Mouse (Mus musculus) embryonic facial prominence, embryonic 11.5 days (tissue): Measurements from ENCODE around the gene Crim1. TPM values are rescaled to one million over a fixed set of nuclear protein-coding genes. Genes with fewer than 3 reads are reported as not detected.
A peak's percentile ranks its signal among the peaks of the same experiment; 100 is the strongest.

Experiments
- ATAC-seq: fragments of 200-750 bp; cut with Nextera tagmentation; replicated peaks from 2 replicates; pipeline ENCODE4 v1.8.0; 2017; ENCODE audit warnings: low read depth; ENCODE audit not compliant: insufficient number of reproducible peaks, low FRiP score, low TSS enrichment
- DNase-seq: peaks from one replicate; pipeline ENCODE4 v3.0.0-alpha.2; 2015; ENCODE audit warnings: low spot score
- H3K27ac ChIP-seq: fragments of 300-500 bp; sonication (generic); replicated peaks from 2 replicates; pipeline ENCODE4 v1.5.1; 2014; ENCODE audit warnings: mild to moderate bottlenecking, low read depth, low read length, control low read depth
- H3K27me3 ChIP-seq: fragments of 300-500 bp; sonication (generic); 2 replicates; pipeline ENCODE4 v1.6.1; 2014; ENCODE audit warnings: mild to moderate bottlenecking, low read length, moderate library complexity, mixed read lengths; ENCODE audit not compliant: control insufficient read depth, insufficient read depth
- H3K36me3 ChIP-seq: fragments of 300-500 bp; sonication (generic); replicated peaks from 2 replicates; pipeline ENCODE4 v1.6.1; 2014; ENCODE audit warnings: low read depth, mild to moderate bottlenecking, low read length, moderate library complexity, mixed read lengths; ENCODE audit not compliant: control insufficient read depth, insufficient read depth
- H3K4me1 ChIP-seq: fragments of 300-500 bp; sonication (generic); 2 replicates; pipeline ENCODE4 v1.6.1; 2014; ENCODE audit warnings: low read length, mixed read lengths; ENCODE audit not compliant: control insufficient read depth, insufficient read depth
- H3K4me2 ChIP-seq: fragments of 300-500 bp; sonication (generic); 2 replicates; pipeline ENCODE4 v1.6.1; 2014; ENCODE audit warnings: low read depth, mild to moderate bottlenecking, control low read depth, low read length, moderate library complexity
- H3K4me3 ChIP-seq: fragments of 300-500 bp; sonication (generic); 2 replicates; pipeline ENCODE4 v1.5.1; 2014; ENCODE audit warnings: low read depth, low read length, control low read depth
- H3K9ac ChIP-seq: fragments of 300-500 bp; sonication (generic); replicated peaks from 2 replicates; pipeline ENCODE4 v1.6.1; 2014; ENCODE audit warnings: mild to moderate bottlenecking, control low read depth, low read length
- H3K9me3 ChIP-seq: fragments of 300-500 bp; sonication (generic); replicated peaks from 2 replicates; pipeline ENCODE4 v1.6.1; 2016; ENCODE audit warnings: mild to moderate bottlenecking, low read length, inconsistent platforms, mixed read lengths; ENCODE audit not compliant: control insufficient read depth
- WGBS: fragments of 180-500 bp; shearing (Covaris S2); extraction: QIAGEN DNeasy Blood & Tissue Kit; methylation state at CpG from one replicate; pipeline ENCODE4 v1.1.7; 2014; 5-methylcytosine and 5-hydroxymethylcytosine counted together
- polyA plus RNA-seq: library from polyadenylated mRNA; unstranded; fragments of >200 nt; fragmentation: Nextera tagmentation; extraction: Ambion mirVana; gene quantifications from 2 replicates; pipeline ENCODE4 v1.2.1, GENCODE M21; 2014

Crim1 gene
- polyA plus RNA-seq, 1 experiment from 2014 or later, result 3.3 TPM

GRCm38 (mm10) chr17:78180766-78181165, 19.3 kb upstream of the Crim1 start:
- no peak overlapping the region for H3K9ac ChIP-seq
- 83% methylated on average over 6 of the region's 6 CpGs for WGBS
- no peak overlapping the region for H3K4me3 ChIP-seq
- H3K27me3 ChIP-seq, result no peaks in the 10 kb centered on the region
- no peaks in the 10 kb centered on the region for H3K9me3 ChIP-seq
- H3K36me3 ChIP-seq, result no peaks in the 10 kb centered on the region
- no peak overlapping the region for H3K27ac ChIP-seq
- no peak overlapping the region for H3K4me2 ChIP-seq
- no peaks in the 10 kb centered on the region for H3K4me1 ChIP-seq
- DNase-seq (no peak), ATAC-seq (no peak)

GRCm38 (mm10) chr17:78196184-78196583, 3.9 kb upstream of the Crim1 start:
- H3K36me3 ChIP-seq, result no peaks in the 10 kb centered on the region
- H3K4me3 ChIP-seq, result no peak overlapping the region
- no peak overlapping the region for H3K9ac ChIP-seq
- no peak for DNase-seq
- H3K4me1 ChIP-seq, result no peaks in the 10 kb centered on the region
- ATAC-seq, result no peak
- H3K9me3 ChIP-seq, result no peaks in the 10 kb centered on the region
- WGBS, result 89% methylated on average over 5 of the region's 5 CpGs
- no peak overlapping the region for H3K4me2 ChIP-seq
- no peak overlapping the region for H3K27ac ChIP-seq
- no peaks in the 10 kb centered on the region for H3K27me3 ChIP-seq

- ATAC-seq, result no peak
- peak; percentile 68 for DNase-seq
- Histone ChIP-seq H3K4me3 (no peak overlapping the region), H3K27ac (no peak overlapping the region), H3K4me1 (no peaks in the 10 kb centered on the region), H3K27me3 (no peaks in the 10 kb centered on the region), H3K9me3 (no peaks in the 10 kb centered on the region), H3K36me3 (no peaks in the 10 kb centered on the region), H3K4me2 (no peak overlapping the region), H3K9ac (no peak overlapping the region)
- WGBS, result 18% methylated on average over 7 of the region's 7 CpGs
These were observed 2.9 kb upstream of the Crim1 start for GRCm38 (mm10) chr17:78197111-78197510.

GRCm38 (mm10) chr17:78198140-78198539, 1.9 kb upstream of the Crim1 start:
- DNase-seq (no peak), ATAC-seq (no peak)
- no peak overlapping the region for H3K4me3 ChIP-seq
- no peaks in the 10 kb centered on the region for H3K9me3 ChIP-seq
- H3K4me2 ChIP-seq, result no peak overlapping the region
- H3K36me3 ChIP-seq, result no peaks in the 10 kb centered on the region
- H3K4me1 ChIP-seq, result no peaks in the 10 kb centered on the region
- no peak overlapping the region for H3K27ac ChIP-seq
- H3K27me3 ChIP-seq, result no peaks in the 10 kb centered on the region
- H3K9ac ChIP-seq, result no peak overlapping the region
- WGBS, result 60% methylated on average over 4 of the region's 4 CpGs

- no peak for DNase-seq
- 0% methylated on average over 4 of the region's 4 CpGs for whole genome bisulfite sequencing
- no peak for ATAC-seq
- H3K4me2 ChIP-seq, result no peak overlapping the region
- H3K27ac ChIP-seq, result no peak overlapping the region
- H3K27me3 ChIP-seq, result no peaks in the 10 kb centered on the region
- H3K36me3 ChIP-seq, result no peaks in the 10 kb centered on the region
- no peak overlapping the region for H3K4me3 ChIP-seq
- no peaks in the 10 kb centered on the region for H3K9me3 ChIP-seq
- H3K9ac ChIP-seq, result no peak overlapping the region
- no peaks in the 10 kb centered on the region for H3K4me1 ChIP-seq
These were observed 1.2 kb upstream of the Crim1 start for GRCm38 (mm10) chr17:78198820-78199219.

GRCm38 (mm10) chr17:78199231-78199625, 820 bp upstream of the Crim1 start:
- ATAC-seq (no peak), DNase-seq (peak; percentile 42)
- Histone ChIP-seq H3K9ac (peak overlapping the region; percentile 85; the same call in 1 of the 2 replicates), H3K36me3 (no peaks in the 10 kb centered on the region), H3K4me2 (peak overlapping the region; percentile 100), H3K9me3 (no peaks in the 10 kb centered on the region), H3K4me3 (peak overlapping the region; percentile 82), H3K4me1 (no peaks in the 10 kb centered on the region), H3K27me3 (no peaks in the 10 kb centered on the region), H3K27ac (no peak overlapping the region)
- 4% methylated on average over 7 of the region's 7 CpGs for WGBS

- Histone ChIP-seq H3K4me1 (no peaks in the 10 kb centered on the region), H3K9me3 (no peaks in the 10 kb centered on the region), H3K27me3 (no peaks in the 10 kb centered on the region), H3K36me3 (no peaks in the 10 kb centered on the region), H3K4me3 (peak overlapping the region; percentile 82), H3K9ac (peak overlapping the region; percentile 85), H3K27ac (peak overlapping the region; percentile 90), H3K4me2 (peak overlapping the region; percentile 100)
- DNase-seq, result peak; percentile 61
- ATAC-seq, result peak; percentile 69
- WGBS, result 0% methylated on average over 40 of the region's 73 CpGs
These were observed 643 bp downstream of the Crim1 start for GRCm38 (mm10) chr17:78200561-78201220.

GRCm38 (mm10) chr17:78201221-78202058, 1.4 kb downstream of the Crim1 start:
- under 1% methylated on average over 38 of the region's 39 CpGs for WGBS
- DNase-seq (peak; percentile 52), ATAC-seq (peak; percentile 58)
- H3K9ac ChIP-seq, result peak overlapping the region; percentile 85
- H3K4me1 ChIP-seq, result no peaks in the 10 kb centered on the region
- H3K27ac ChIP-seq, result no peak overlapping the region
- H3K4me3 ChIP-seq, result peak overlapping the region; percentile 82
- no peaks in the 10 kb centered on the region for H3K9me3 ChIP-seq
- no peaks in the 10 kb centered on the region for H3K36me3 ChIP-seq
- no peaks in the 10 kb centered on the region for H3K27me3 ChIP-seq
- peak overlapping the region; percentile 100 for H3K4me2 ChIP-seq
